Mouse (Mus musculus): ENCODE measurements around the gene Glipr2. TPM values are rescaled to one million over a fixed set of nuclear protein-coding genes. Genes with fewer than 3 reads are reported as not detected.

Glipr2 gene
- polyA plus RNA-seq, 2 experiments = 19.2 to 48.8 TPM

GRCm38 (mm10) chr4:44022323-44022722 is 65.1 kb downstream of the Glipr2 start:
- H3K27me3 ChIP-seq (ENCODE audit: control insufficient read depth, insufficient read depth, low read length) = no peaks in the 10 kb centered on the region
- H3K9me3 ChIP-seq (ENCODE audit: control insufficient read depth, low read length) = no peaks in the 10 kb centered on the region
- ATAC-seq (ENCODE audit: insufficient read depth) (no peak), DNase-seq (ENCODE audit: low read depth in 3 of 3, low spot score in 3 of 3) (no peak)
- TF ChIP-seq CTCF (IDR thresholded peaks at IDR 0.05; ENCODE audit: low read depth) (no peak), EP300 (IDR thresholded peaks at IDR 0.05; ENCODE audit: low read depth) (no peak)
- H3K4me3 ChIP-seq (ENCODE audit: insufficient read depth in 1 of 2, low read depth in 2 of 2, low read length in 2 of 2) = no peak overlapping the region
- H3K4me2 ChIP-seq (ENCODE audit: low read depth) = no peak overlapping the region
- WGBS (ENCODE audit: insufficient replicate concordance) = 68% methylated on average over 4 of the region's 4 CpGs
- H3K4me1 ChIP-seq (replicated peaks; ENCODE audit: control insufficient read depth in 2 of 2, insufficient read depth in 2 of 2, low read length in 1 of 2) = no peaks in the 10 kb centered on the region
- H3K36me3 ChIP-seq (replicated peaks; ENCODE audit: control insufficient read depth, insufficient read depth, low read depth) = peaks cover 86% of the 10 kb centered on the region
- no peak overlapping the region for H3K9ac ChIP-seq (replicated peaks)
- H3K27ac ChIP-seq = no peak overlapping the region

DNA sequence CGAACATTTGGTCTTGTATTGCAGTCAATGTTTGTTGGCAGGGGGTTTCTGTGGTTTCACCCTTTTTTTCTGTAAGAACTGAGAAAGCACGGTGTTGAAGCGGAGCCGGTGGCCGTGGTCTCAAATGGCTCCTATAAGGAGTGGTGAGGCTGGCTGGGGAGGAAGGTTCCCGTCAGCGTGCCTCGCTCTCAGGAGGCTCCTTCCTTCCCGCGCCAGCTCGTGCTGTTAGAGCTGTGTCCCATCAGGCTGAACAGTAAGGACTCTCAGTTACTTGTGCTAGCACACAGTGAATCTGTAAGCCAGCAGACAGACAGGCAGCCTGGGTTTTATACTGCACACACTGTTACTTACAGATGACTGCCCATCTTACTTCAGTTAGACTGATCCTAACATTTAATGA is 65.6 kb downstream of the Glipr2 start:
- Histone ChIP-seq H3K36me3 (replicated peaks; ENCODE audit: control insufficient read depth, insufficient read depth, low read depth) (peaks cover 90% of the 10 kb centered on the region), H3K4me2 (ENCODE audit: low read depth) (no peak overlapping the region), H3K27ac (no peak overlapping the region), H3K4me1 (replicated peaks; ENCODE audit: control insufficient read depth in 2 of 2, insufficient read depth in 2 of 2, low read length in 1 of 2) (no peaks in the 10 kb centered on the region), H3K9me3 (ENCODE audit: control insufficient read depth, low read length) (no peaks in the 10 kb centered on the region), H3K9ac (replicated peaks) (no peak overlapping the region), H3K4me3 (ENCODE audit: insufficient read depth in 1 of 2, low read depth in 2 of 2, low read length in 2 of 2) (no peak overlapping the region), H3K27me3 (ENCODE audit: control insufficient read depth, insufficient read depth, low read length) (no peaks in the 10 kb centered on the region)
- WGBS (ENCODE audit: insufficient replicate concordance) = 85% methylated on average over 11 of the region's 11 CpGs
- no peak for DNase-seq (ENCODE audit: low read depth in 3 of 3, low spot score in 3 of 3)
- no peak for ATAC-seq (ENCODE audit: insufficient read depth)
- TF ChIP-seq EP300 (IDR thresholded peaks at IDR 0.05; ENCODE audit: low read depth) (no peak), CTCF (IDR thresholded peaks at IDR 0.05; ENCODE audit: low read depth) (no peak)

DNA sequence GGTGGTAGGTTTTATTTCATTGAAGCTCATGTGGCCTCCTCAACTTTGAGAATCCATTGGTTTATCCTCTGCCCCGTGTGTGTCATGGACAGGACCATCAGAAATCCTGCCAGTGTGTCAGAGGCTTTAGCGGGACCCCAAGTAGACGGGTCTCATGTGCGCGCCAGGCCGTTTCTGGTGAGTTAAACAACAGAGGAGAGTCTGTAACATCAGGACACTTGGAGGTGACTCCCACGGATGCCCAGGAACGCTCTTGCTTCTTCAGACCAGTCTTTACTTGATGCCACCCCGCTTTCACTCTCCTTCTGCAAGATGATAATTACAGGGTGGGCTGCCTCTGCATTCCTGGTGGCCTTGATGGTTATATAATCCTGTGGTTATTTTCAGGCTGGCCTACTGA is 66.5 kb downstream of the Glipr2 start:
- TF ChIP-seq CTCF (IDR thresholded peaks at IDR 0.05; ENCODE audit: low read depth) (no peak), EP300 (IDR thresholded peaks at IDR 0.05; ENCODE audit: low read depth) (no peak)
- H3K4me1 ChIP-seq (replicated peaks; ENCODE audit: control insufficient read depth in 2 of 2, insufficient read depth in 2 of 2, low read length in 1 of 2) = no peaks in the 10 kb centered on the region
- no peak overlapping the region for H3K4me3 ChIP-seq (ENCODE audit: insufficient read depth in 1 of 2, low read depth in 2 of 2, low read length in 2 of 2)
- H3K9ac ChIP-seq (replicated peaks) = no peak overlapping the region
- H3K9me3 ChIP-seq (ENCODE audit: control insufficient read depth, low read length) = no peaks in the 10 kb centered on the region
- H3K36me3 ChIP-seq (replicated peaks; ENCODE audit: control insufficient read depth, insufficient read depth, low read depth) = peaks cover 93% of the 10 kb centered on the region
- DNase-seq (ENCODE audit: low read depth in 3 of 3, low spot score in 3 of 3) (no peak), ATAC-seq (ENCODE audit: insufficient read depth) (no peak)
- WGBS (ENCODE audit: insufficient replicate concordance) = 88% methylated on average over 9 of the region's 9 CpGs
- H3K4me2 ChIP-seq (ENCODE audit: low read depth) = no peak overlapping the region
- H3K27me3 ChIP-seq (ENCODE audit: control insufficient read depth, insufficient read depth, low read length) = no peaks in the 10 kb centered on the region
- H3K27ac ChIP-seq = no peak overlapping the region

- Histone ChIP-seq H3K9me3 (ENCODE audit: control insufficient read depth, low read length) (no peaks in the 10 kb centered on the region), H3K9ac (replicated peaks) (no peak overlapping the region), H3K4me1 (replicated peaks; ENCODE audit: control insufficient read depth in 2 of 2, insufficient read depth in 2 of 2, low read length in 1 of 2) (no peaks in the 10 kb centered on the region), H3K27ac (no peak overlapping the region), H3K4me2 (ENCODE audit: low read depth) (no peak overlapping the region), H3K4me3 (ENCODE audit: insufficient read depth in 1 of 2, low read depth in 2 of 2, low read length in 2 of 2) (no peak overlapping the region), H3K36me3 (replicated peaks; ENCODE audit: control insufficient read depth, insufficient read depth, low read depth) (peaks cover 92% of the 10 kb centered on the region), H3K27me3 (ENCODE audit: control insufficient read depth, insufficient read depth, low read length) (no peaks in the 10 kb centered on the region)
- no peak for TF ChIP-seq CTCF (IDR thresholded peaks at IDR 0.05; ENCODE audit: low read depth)
- TF ChIP-seq EP300 (IDR thresholded peaks at IDR 0.05; ENCODE audit: low read depth) = no peak
- ATAC-seq (ENCODE audit: insufficient read depth) (no peak), DNase-seq (ENCODE audit: low read depth in 3 of 3, low spot score in 3 of 3) (no peak)
- 87% methylated on average over 6 of the region's 6 CpGs for WGBS (ENCODE audit: insufficient replicate concordance)
Observed at GRCm38 (mm10) chr4:44024241-44024640, 67.0 kb downstream of the Glipr2 start.

DNA sequence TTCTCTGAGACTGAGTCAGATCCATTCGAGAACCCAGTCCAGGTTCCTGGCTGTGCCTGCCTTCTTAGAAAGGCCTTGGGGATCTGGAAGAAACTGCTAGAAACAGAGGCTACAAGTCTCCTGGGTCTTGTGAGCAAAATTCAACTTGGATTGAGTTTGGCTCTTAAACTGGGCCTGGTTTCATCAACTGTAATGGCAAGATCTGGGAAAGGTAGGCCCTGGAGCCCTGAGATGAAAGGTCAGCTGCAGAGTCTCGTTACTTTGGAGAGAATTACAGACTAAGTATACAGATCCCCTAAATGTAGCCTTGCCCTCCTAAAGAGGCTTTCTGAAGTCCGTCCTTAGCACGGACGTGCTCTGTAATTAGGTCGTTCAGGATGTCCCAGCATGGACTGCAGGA is 68.4 kb downstream of the Glipr2 start:
- Histone ChIP-seq H3K27ac (no peak overlapping the region), H3K9me3 (ENCODE audit: control insufficient read depth, low read length) (no peaks in the 10 kb centered on the region), H3K9ac (replicated peaks) (no peak overlapping the region), H3K4me1 (replicated peaks; ENCODE audit: control insufficient read depth in 2 of 2, insufficient read depth in 2 of 2, low read length in 1 of 2) (no peaks in the 10 kb centered on the region), H3K4me2 (ENCODE audit: low read depth) (no peak overlapping the region), H3K4me3 (ENCODE audit: insufficient read depth in 1 of 2, low read depth in 2 of 2, low read length in 2 of 2) (no peak overlapping the region), H3K27me3 (ENCODE audit: control insufficient read depth, insufficient read depth, low read length) (no peaks in the 10 kb centered on the region), H3K36me3 (replicated peaks; ENCODE audit: control insufficient read depth, insufficient read depth, low read depth) (peaks cover 87% of the 10 kb centered on the region)
- TF ChIP-seq EP300 (IDR thresholded peaks at IDR 0.05; ENCODE audit: low read depth) (no peak), CTCF (IDR thresholded peaks at IDR 0.05; ENCODE audit: low read depth) (no peak)
- no peak for DNase-seq (ENCODE audit: low read depth in 3 of 3, low spot score in 3 of 3)
- 89% methylated on average over 6 of the region's 6 CpGs for WGBS (ENCODE audit: insufficient replicate concordance)
- ATAC-seq (ENCODE audit: insufficient read depth) = no peak

Other genes starting within 250 kb of the Glipr2 start
- gene Olfr71, start 247.1 kb upstream of the Glipr2 start, polyA plus RNA-seq (2012; rRNA removed) = not detected in 2 replicates
- gene Olfr71, start 247.1 kb upstream of the Glipr2 start, polyA plus RNA-seq (2014; fragmentation: Nextera tagmentation; extraction: Ambion mirVana) = not detected in 2 replicates
- gene Hrct1, start 230.2 kb upstream of the Glipr2 start, polyA plus RNA-seq (2012; rRNA removed) = 0.08 and 0.09 TPM in 2 replicates
- 0.06 and 0.21 TPM in 2 replicates for gene Hrct1, start 230.2 kb upstream of the Glipr2 start, polyA plus RNA-seq (2014; fragmentation: Nextera tagmentation; extraction: Ambion mirVana)
- 0.01 and 0.02 TPM in 2 replicates for gene Spaar, start 227.4 kb upstream of the Glipr2 start, polyA plus RNA-seq (2012; rRNA removed)
- gene Spaar, start 227.4 kb upstream of the Glipr2 start, polyA plus RNA-seq (2014; fragmentation: Nextera tagmentation; extraction: Ambion mirVana) = 0.03 TPM in 1 of 2 replicates, not detected in the other
- not detected in 2 replicates for gene Olfr159, start 186.4 kb upstream of the Glipr2 start, polyA plus RNA-seq (2012; rRNA removed)
- not detected in 2 replicates for gene Olfr159, start 186.4 kb upstream of the Glipr2 start, polyA plus RNA-seq (2014; fragmentation: Nextera tagmentation; extraction: Ambion mirVana)
- gene Olfr156, start 133.5 kb upstream of the Glipr2 start, polyA plus RNA-seq (2012; rRNA removed) = not detected in 2 replicates
- not detected in 2 replicates for gene Olfr156, start 133.5 kb upstream of the Glipr2 start, polyA plus RNA-seq (2014; fragmentation: Nextera tagmentation; extraction: Ambion mirVana)
- gene Olfr157, start 117.2 kb upstream of the Glipr2 start, polyA plus RNA-seq (2012; rRNA removed) = not detected in 2 replicates
- gene Olfr157, start 117.2 kb upstream of the Glipr2 start, polyA plus RNA-seq (2014; fragmentation: Nextera tagmentation; extraction: Ambion mirVana) = not detected in 2 replicates
- gene Olfr155, start 105.8 kb upstream of the Glipr2 start, polyA plus RNA-seq (2012; rRNA removed) = not detected in 2 replicates
- gene Olfr155, start 105.8 kb upstream of the Glipr2 start, polyA plus RNA-seq (2014; fragmentation: Nextera tagmentation; extraction: Ambion mirVana) = not detected in 2 replicates
- 1.2 and 1.7 TPM in 2 replicates for gene Reck, start 81.9 kb upstream of the Glipr2 start, polyA plus RNA-seq (2012; rRNA removed)
- gene Reck, start 81.9 kb upstream of the Glipr2 start, polyA plus RNA-seq (2014; fragmentation: Nextera tagmentation; extraction: Ambion mirVana) = 1.6 and 2.0 TPM in 2 replicates
- 0.02 TPM in 1 of 2 replicates, not detected in the other for gene Ccin, start 26.1 kb downstream of the Glipr2 start, polyA plus RNA-seq (2012; rRNA removed)
- gene Ccin, start 26.1 kb downstream of the Glipr2 start, polyA plus RNA-seq (2014; fragmentation: Nextera tagmentation; extraction: Ambion mirVana) = not detected in 2 replicates
- gene Clta, start 47.1 kb downstream of the Glipr2 start, polyA plus RNA-seq (2012; rRNA removed) = 114 and 173 TPM in 2 replicates
- gene Clta, start 47.1 kb downstream of the Glipr2 start, polyA plus RNA-seq (2014; fragmentation: Nextera tagmentation; extraction: Ambion mirVana) = 121 and 128 TPM in 2 replicates
- 7.3 and 8.5 TPM in 2 replicates for gene Gne, start 126.8 kb downstream of the Glipr2 start, polyA plus RNA-seq (2012; rRNA removed)
- 21.3 and 29.9 TPM in 2 replicates for gene Gne, start 126.8 kb downstream of the Glipr2 start, polyA plus RNA-seq (2014; fragmentation: Nextera tagmentation; extraction: Ambion mirVana)

Data from liver, embryonic 14.5 days (tissue).